Mouse (Mus musculus) lung, adult 2 months (tissue): Measurements from ENCODE around the gene Slc44a4. TPM values are rescaled to one million over a fixed set of nuclear protein-coding genes. Genes with fewer than 3 reads are reported as not detected.
"Not testable (repeated sequence)": the region's sequence is repeated elsewhere in the genome, so short reads cannot be mapped to it uniquely, and the experiment has no call there.

Experiments used
- DNase-seq: peaks from one replicate; pipeline ENCODE4 v3.0.0; 2022
- H3K4me1 ChIP-seq: fragments of 200-500 bp; 2 replicates; pipeline ENCODE4 v1.6.1; 2011; ENCODE audit warnings: low read length; ENCODE audit not compliant: control insufficient read depth, insufficient read depth
- H3K4me3 ChIP-seq: fragments of 200-500 bp; replicated peaks from 2 replicates; pipeline ENCODE3; 2011; ENCODE audit warnings: low read depth, mild to moderate bottlenecking, control low read depth, low read length; ENCODE audit errors: extremely low read depth
- CTCF ChIP-seq: fragments of 200-500 bp; IDR thresholded peaks from 2 replicates; pipeline ENCODE4 v1.5.1; 2011; ENCODE audit warnings: mild to moderate bottlenecking, low read length, control low read depth; ENCODE audit not compliant: insufficient read depth
- POLR2A ChIP-seq: fragments of 200-500 bp; IDR thresholded peaks from 2 replicates; pipeline ENCODE4 v1.6.1; 2011; ENCODE audit warnings: low read depth, mild to moderate bottlenecking, control low read depth, low read length, borderline replicate concordance; ENCODE audit errors: extremely low read depth
- WGBS: fragments of 180-500 bp; shearing (Covaris S2); methylation state at CpG from one replicate; pipeline ENCODE4 v1.1.7; 2018; 5-methylcytosine and 5-hydroxymethylcytosine counted together
- polyA plus RNA-seq: library from polyadenylated mRNA; depleted of rRNA; stranded (reverse); fragments of >200 nt; gene quantifications from 2 replicates; pipeline ENCODE4 v1.2.3, GENCODE M21; 2012

Gene Slc44a4
- polyA plus RNA-seq, 1 experiment: 11.6 TPM

- peaks cover 5% of the 10 kb centered on the region; the same call in 1 of the 2 replicates for H3K4me1 ChIP-seq
- peak within 1 kb of the TSS; percentile 87 for H3K4me3 ChIP-seq
- DNase-seq: peak; percentile 84
- TF ChIP-seq CTCF (no peak), POLR2A (peak; percentile 64; the same call in 1 of the 2 replicates)
- under 1% methylated on average over 41 of the region's 44 CpGs for WGBS
Observed at GRCm38 (mm10) chr17:34898160-34898586, 16.1 kb upstream of the Slc44a4 start, which contains the start of the genes C2 and Ehmt2. Gene C2 (minus strand): TSS chr17:34898265. Gene Ehmt2 (plus strand): TSS chr17:34898469.

- TF ChIP-seq CTCF (no peak), POLR2A (no peak)
- H3K4me3 ChIP-seq: peak overlapping the region; percentile 71
- no peak for DNase-seq
- H3K4me1 ChIP-seq: peaks cover 5% of the 10 kb centered on the region; the same call in 1 of the 2 replicates
- 0% methylated on average over 20 of the region's 47 CpGs for WGBS
Observed at GRCm38 (mm10) chr17:34898706-34899052, 15.6 kb upstream of the Slc44a4 start.

- WGBS: 2% methylated on average over 34 of the region's 45 CpGs
- peak; percentile 63 for DNase-seq
- Histone ChIP-seq H3K4me3 (peak overlapping the region; percentile 71), H3K4me1 (peaks cover 5% of the 10 kb centered on the region; the same call in 1 of the 2 replicates)
- TF ChIP-seq POLR2A (0 out of 2 replicates have a peak, but pooled peaks have one; percentile 13), CTCF (no peak)
Observed at GRCm38 (mm10) chr17:34899053-34899889, 15.0 kb upstream of the Slc44a4 start.

- no peak for TF ChIP-seq POLR2A
- TF ChIP-seq CTCF: no peak
- no peak for DNase-seq
- Histone ChIP-seq H3K4me3 (peak overlapping the region; percentile 71), H3K4me1 (peaks cover 5% of the 10 kb centered on the region; the same call in 1 of the 2 replicates)
- 5% methylated on average over 5 of the region's 5 CpGs for WGBS
Observed at GRCm38 (mm10) chr17:34899890-34900243, 14.4 kb upstream of the Slc44a4 start.

- H3K4me1 ChIP-seq, H3K4me3 ChIP-seq, DNase-seq: not testable (repeated sequence)
Observed at GRCm38 (mm10) chr17:34900826-34901225, 13.4 kb upstream of the Slc44a4 start.

GRCm38 (mm10) chr17:34901948-34902347, 12.3 kb upstream of the Slc44a4 start:
- H3K4me3 ChIP-seq, DNase-seq, H3K4me1 ChIP-seq: not testable (repeated sequence)
- 82% methylated on average over 9 of the region's 10 CpGs for WGBS

GRCm38 (mm10) chr17:34902895-34903294, 11.4 kb upstream of the Slc44a4 start:
- 92% methylated on average over 9 of the region's 9 CpGs for WGBS
- no peak for DNase-seq
- Histone ChIP-seq H3K4me1 (no peaks in the 10 kb centered on the region), H3K4me3 (no peak overlapping the region)
- TF ChIP-seq CTCF (no peak), POLR2A (no peak)

GRCm38 (mm10) chr17:34910982-34911381, 3.3 kb upstream of the Slc44a4 start:
- H3K4me3 ChIP-seq: no peak overlapping the region
- no peak for TF ChIP-seq POLR2A
- no peak for TF ChIP-seq CTCF
- no peak for DNase-seq
- WGBS: 75% methylated on average over 10 of the region's 10 CpGs
- H3K4me1 ChIP-seq: no peaks in the 10 kb centered on the region

- Histone ChIP-seq H3K4me1 (no peaks in the 10 kb centered on the region), H3K4me3 (no peak overlapping the region)
- TF ChIP-seq CTCF: peak; percentile 97
- TF ChIP-seq POLR2A: peak; percentile 18; the same call in 1 of the 2 replicates
- DNase-seq: peak; percentile 87
- WGBS: 30% methylated on average over 5 of the region's 5 CpGs
Observed at GRCm38 (mm10) chr17:34911945-34912351, 2.3 kb upstream of the Slc44a4 start.

GRCm38 (mm10) chr17:34915410-34915831, 1.2 kb downstream of the Slc44a4 start:
- Histone ChIP-seq H3K4me3 (no peak overlapping the region), H3K4me1 (no peaks in the 10 kb centered on the region)
- peak; percentile 48 for DNase-seq
- TF ChIP-seq CTCF (peak; percentile 35; the same call in 1 of the 2 replicates), POLR2A (no peak)
- 23% methylated on average over 11 of the region's 11 CpGs for WGBS
